Mouse (Mus musculus) forebrain, postnatal 0 days (tissue): ENCODE measurements around the gene Prpf19. TPM values are rescaled to one million over a fixed set of nuclear protein-coding genes. Genes with fewer than 3 reads are reported as not detected.

Experiments
- ATAC-seq: fragments of 200-750 bp; cut with Nextera tagmentation; 2 replicates; pipeline ENCODE4 v1.8.0; 2017; ENCODE audit warnings: mild to moderate bottlenecking, moderate library complexity
- DNase-seq: peaks from one replicate; pipeline ENCODE4 v3.0.0-alpha.2; 2015
- H3K27ac ChIP-seq: fragments of 300-500 bp; sonication (generic); 2 replicates; pipeline ENCODE4 v1.5.1; 2014; ENCODE audit warnings: low read depth, mild to moderate bottlenecking, antibody characterized with exemption, low read length, moderate library complexity, mixed read lengths
- H3K27me3 ChIP-seq: fragments of 300-500 bp; sonication (generic); 2 replicates; pipeline ENCODE4 v1.6.1; 2014; ENCODE audit warnings: mild to moderate bottlenecking, low read length, mixed read lengths; ENCODE audit not compliant: insufficient read depth
- H3K36me3 ChIP-seq: fragments of 300-500 bp; sonication (generic); 2 replicates; pipeline ENCODE4 v1.6.1; 2014; ENCODE audit warnings: mild to moderate bottlenecking, moderate library complexity; ENCODE audit not compliant: insufficient read depth
- H3K4me1 ChIP-seq: fragments of 300-500 bp; sonication (generic); 2 replicates; pipeline ENCODE4 v1.6.1; 2014; ENCODE audit warnings: antibody characterized with exemption; ENCODE audit not compliant: insufficient read depth
- H3K4me2 ChIP-seq: fragments of 300-500 bp; sonication (generic); 2 replicates; pipeline ENCODE4 v1.6.1; 2014; ENCODE audit warnings: low read depth, mild to moderate bottlenecking, moderate library complexity
- H3K4me3 ChIP-seq: fragments of 300-500 bp; sonication (generic); 2 replicates; pipeline ENCODE4 v1.5.1; 2014; ENCODE audit warnings: low read depth, low read length, mixed read lengths
- H3K9ac ChIP-seq: fragments of 300-500 bp; sonication (generic); 2 replicates; pipeline ENCODE4 v1.6.1; 2014; ENCODE audit warnings: mild to moderate bottlenecking
- H3K9me3 ChIP-seq: fragments of 300-500 bp; sonication (generic); 2 replicates; pipeline ENCODE4 v1.6.1; 2016; ENCODE audit warnings: low read length
- CTCF ChIP-seq: sonication (generic); IDR thresholded peaks from 2 replicates; pipeline ENCODE4 v1.5.1; 2016; ENCODE audit warnings: antibody characterized with exemption, control low read depth, low read depth
- WGBS: fragments of 180-500 bp; shearing (Covaris S2); extraction: QIAGEN DNeasy Blood & Tissue Kit; methylation state at CpG from one replicate; pipeline ENCODE4 v1.1.7; 2014; 5-methylcytosine and 5-hydroxymethylcytosine counted together
- polyA plus RNA-seq: library from polyadenylated mRNA; unstranded; fragments of >200 nt; fragmentation: Nextera tagmentation; extraction: Ambion mirVana; gene quantifications from 2 replicates; pipeline ENCODE4 v1.2.1, GENCODE M21; 2015
- total RNA-seq: library from RNA; depleted of rRNA; stranded (reverse); fragments of >200 nt; gene quantifications from 2 replicates; pipeline ENCODE4 v1.2.3, GENCODE M21; 2014

Prpf19 gene
- total and polyA plus RNA-seq, 2 experiments from 2014 or later, result 35.6 to 271 TPM

GRCm38 (mm10) chr19:10866351-10866750 lies 28.7 kb upstream of the Prpf19 start:
- H3K27ac ChIP-seq, result no peak overlapping the region
- H3K4me2 ChIP-seq, result no peak overlapping the region
- H3K27me3 ChIP-seq, result no peaks in the 10 kb centered on the region
- H3K9ac ChIP-seq, result no peak overlapping the region
- DNase-seq, result no peak
- no peak for ATAC-seq
- peaks cover 65% of the 10 kb centered on the region for H3K36me3 ChIP-seq
- H3K9me3 ChIP-seq, result no peaks in the 10 kb centered on the region
- TF ChIP-seq CTCF, result no peak
- no peak overlapping the region for H3K4me3 ChIP-seq
- H3K4me1 ChIP-seq, result peaks cover 16% of the 10 kb centered on the region; the same call in 1 of the 2 replicates
- WGBS, result 88% methylated on average over 13 of the region's 13 CpGs

- Histone ChIP-seq H3K9me3 (no peaks in the 10 kb centered on the region), H3K4me3 (peak overlapping the region; percentile 91), H3K4me2 (peak overlapping the region; percentile 79), H3K9ac (peak overlapping the region; percentile 99), H3K36me3 (peaks cover 63% of the 10 kb centered on the region), H3K27me3 (no peaks in the 10 kb centered on the region), H3K4me1 (peaks cover 16% of the 10 kb centered on the region; the same call in 1 of the 2 replicates), H3K27ac (peak overlapping the region; percentile 93)
- no peak for TF ChIP-seq CTCF
- WGBS, result 26% methylated on average over 5 of the region's 5 CpGs
- ATAC-seq (no peak; the same call in 1 of the 2 replicates), DNase-seq (no peak)
These were observed 26.9 kb upstream of the Prpf19 start for GRCm38 (mm10) chr19:10867946-10868622.

- H3K9me3 ChIP-seq, result no peaks in the 10 kb centered on the region
- H3K27me3 ChIP-seq, result no peaks in the 10 kb centered on the region
- peaks cover 16% of the 10 kb centered on the region; the same call in 1 of the 2 replicates for H3K4me1 ChIP-seq
- H3K27ac ChIP-seq, result peak overlapping the region; percentile 93
- TF ChIP-seq CTCF, result peak; percentile 21; the same call in 1 of the 2 replicates
- peak; percentile 55 for DNase-seq
- peak; percentile 49 for ATAC-seq
- WGBS, result under 1% methylated on average over 17 of the region's 17 CpGs
- H3K36me3 ChIP-seq, result peaks cover 63% of the 10 kb centered on the region
- H3K4me2 ChIP-seq, result peak overlapping the region; percentile 79
- H3K4me3 ChIP-seq, result peak overlapping the region; percentile 91
- peak overlapping the region; percentile 99 for H3K9ac ChIP-seq
These were observed 26.3 kb upstream of the Prpf19 start for GRCm38 (mm10) chr19:10868623-10869141.

GRCm38 (mm10) chr19:10869241-10869885 lies 25.7 kb upstream of the Prpf19 start:
- ATAC-seq, result peak; percentile 96
- H3K27me3 ChIP-seq, result no peaks in the 10 kb centered on the region
- peak; percentile 88 for DNase-seq
- peak overlapping the region; percentile 91 for H3K4me3 ChIP-seq
- TF ChIP-seq CTCF, result no peak
- peak overlapping the region; percentile 99 for H3K9ac ChIP-seq
- 2% methylated on average over 39 of the region's 43 CpGs for WGBS
- peaks cover 63% of the 10 kb centered on the region for H3K36me3 ChIP-seq
- no peaks in the 10 kb centered on the region for H3K9me3 ChIP-seq
- H3K4me2 ChIP-seq, result peak overlapping the region; percentile 79
- peaks cover 16% of the 10 kb centered on the region; the same call in 1 of the 2 replicates for H3K4me1 ChIP-seq
- peak overlapping the region; percentile 93 for H3K27ac ChIP-seq

GRCm38 (mm10) chr19:10869886-10870527 lies 25.0 kb upstream of the Prpf19 start, which contains the start of gene Tmem132a:
TSS of gene Tmem132a (minus strand) at chr19:10869940.
- H3K36me3 ChIP-seq, result peaks cover 57% of the 10 kb centered on the region
- WGBS, result 1% methylated on average over 8 of the region's 8 CpGs
- peak within 1 kb of the TSS; percentile 93 for H3K27ac ChIP-seq
- ATAC-seq, result peak; percentile 26
- peak within 1 kb of the TSS; percentile 91 for H3K4me3 ChIP-seq
- H3K4me2 ChIP-seq, result peak within 1 kb of the TSS; percentile 79
- H3K9ac ChIP-seq, result peak within 1 kb of the TSS; percentile 99
- peak; percentile 52 for DNase-seq
- 0 out of 2 replicates have a peak, but pooled peaks have one; percentile 4 for TF ChIP-seq CTCF
- peaks cover 16% of the 10 kb centered on the region; the same call in 1 of the 2 replicates for H3K4me1 ChIP-seq
- H3K9me3 ChIP-seq, result no peaks in the 10 kb centered on the region
- no peaks in the 10 kb centered on the region for H3K27me3 ChIP-seq

GRCm38 (mm10) chr19:10870676-10871075 lies 24.4 kb upstream of the Prpf19 start:
- peak overlapping the region; percentile 11; the same call in 1 of the 2 replicates for H3K9ac ChIP-seq
- WGBS, result 90% methylated on average over 3 of the region's 3 CpGs
- no peaks in the 10 kb centered on the region for H3K27me3 ChIP-seq
- ATAC-seq (no peak), DNase-seq (no peak)
- H3K27ac ChIP-seq, result no peak overlapping the region
- peaks cover 51% of the 10 kb centered on the region for H3K36me3 ChIP-seq
- H3K9me3 ChIP-seq, result no peaks in the 10 kb centered on the region
- no peak overlapping the region for H3K4me3 ChIP-seq
- H3K4me2 ChIP-seq, result no peak overlapping the region
- peaks cover 16% of the 10 kb centered on the region; the same call in 1 of the 2 replicates for H3K4me1 ChIP-seq
- no peak for TF ChIP-seq CTCF
